Mouse (Mus musculus) olfactory bulb, adult 2 months (tissue): ENCODE data around the gene D630045J12Rik. TPM values are rescaled to one million over a fixed set of nuclear protein-coding genes. Genes with fewer than 3 reads are reported as not detected.

Experiments used
- H3K27ac ChIP-seq: fragments of 200-500 bp; 2 replicates; pipeline ENCODE4 v1.5.1; 2012; ENCODE audit warnings: low read depth, low read length; ENCODE audit not compliant: insufficient read depth
- H3K4me1 ChIP-seq: fragments of 200-500 bp; 2 replicates; pipeline ENCODE4 v1.6.1; 2012; ENCODE audit warnings: low read length; ENCODE audit not compliant: control insufficient read depth, insufficient read depth
- H3K4me3 ChIP-seq: fragments of 200-500 bp; 2 replicates; pipeline ENCODE4 v1.5.1; 2012; ENCODE audit warnings: mild to moderate bottlenecking, low read depth, low read length, moderate library complexity; ENCODE audit not compliant: insufficient read depth
- CTCF ChIP-seq: fragments of 200-500 bp; IDR thresholded peaks from 2 replicates; pipeline ENCODE4 v1.5.1; 2012; ENCODE audit warnings: low read depth, mild to moderate bottlenecking, low read length, moderate library complexity; ENCODE audit not compliant: insufficient read depth
- POLR2A ChIP-seq: fragments of 200-500 bp; IDR thresholded peaks from 2 replicates; pipeline ENCODE4 v1.6.1; 2012; ENCODE audit warnings: mild to moderate bottlenecking, low read depth, low read length, moderate library complexity; ENCODE audit not compliant: insufficient read depth
- WGBS: fragments of 180-500 bp; shearing (Covaris S2); methylation state at CpG from one replicate; pipeline ENCODE4 v1.1.7; 2018; 5-methylcytosine and 5-hydroxymethylcytosine counted together
- polyA plus RNA-seq: library from polyadenylated mRNA; stranded (reverse); fragments of >200 nt; gene quantifications from 2 replicates; pipeline ENCODE4 v1.2.4, GENCODE M21; 2012; ENCODE audit warnings: low replicate concordance; ENCODE audit not compliant: missing spikeins, insufficient read depth, insufficient read length

D630045J12Rik gene
- polyA plus RNA-seq, 1 experiment: not detected

DNA sequence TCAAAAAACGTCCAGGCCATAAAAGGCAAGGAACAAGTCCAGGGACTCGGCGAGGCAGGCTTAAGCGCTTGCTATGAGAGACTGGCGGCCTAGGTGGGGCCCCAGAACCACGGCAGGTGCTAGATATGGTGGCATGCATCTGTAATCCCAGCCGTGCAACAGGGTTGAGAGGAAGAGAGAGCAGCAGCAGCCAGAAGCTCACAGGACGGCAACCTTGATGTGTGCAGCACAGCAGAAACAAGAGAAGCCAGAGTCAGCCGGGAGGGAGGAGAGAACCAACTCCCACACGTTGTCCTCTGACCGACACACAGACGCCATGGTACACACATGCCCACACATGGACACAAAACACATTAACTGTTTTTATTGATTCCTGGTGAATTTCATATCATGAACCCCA is 51.0 kb downstream of the D630045J12Rik start:
- 82% methylated on average over 12 of the region's 12 CpGs for WGBS
- peaks cover 12% of the 10 kb centered on the region for H3K4me1 ChIP-seq
- H3K27ac ChIP-seq: no peak overlapping the region
- H3K4me3 ChIP-seq: no peak overlapping the region
- TF ChIP-seq POLR2A: no peak
- no peak for TF ChIP-seq CTCF

GRCm38 (mm10) chr6:38201495-38201894 is 52.3 kb downstream of the D630045J12Rik start:
- Histone ChIP-seq H3K4me3 (no peak overlapping the region), H3K4me1 (peaks cover 9% of the 10 kb centered on the region), H3K27ac (no peak overlapping the region)
- 73% methylated on average over 5 of the region's 5 CpGs for WGBS
- TF ChIP-seq POLR2A (no peak), CTCF (no peak)

- 91% methylated on average over 6 of the region's 6 CpGs for WGBS
- TF ChIP-seq CTCF (no peak), POLR2A (no peak)
- Histone ChIP-seq H3K4me3 (no peak overlapping the region), H3K27ac (no peak overlapping the region), H3K4me1 (peaks cover 7% of the 10 kb centered on the region; the same call in 1 of the 2 replicates)
These were observed 54.2 kb downstream of the D630045J12Rik start for GRCm38 (mm10) chr6:38199599-38199998.

- 94% methylated on average over 1 of the region's 1 CpGs for WGBS
- Histone ChIP-seq H3K4me1 (peaks cover 5% of the 10 kb centered on the region; the same call in 1 of the 2 replicates), H3K4me3 (no peak overlapping the region), H3K27ac (no peak overlapping the region)
- TF ChIP-seq POLR2A (no peak), CTCF (no peak)
These were observed 55.1 kb downstream of the D630045J12Rik start for GRCm38 (mm10) chr6:38198727-38199126.

DNA sequence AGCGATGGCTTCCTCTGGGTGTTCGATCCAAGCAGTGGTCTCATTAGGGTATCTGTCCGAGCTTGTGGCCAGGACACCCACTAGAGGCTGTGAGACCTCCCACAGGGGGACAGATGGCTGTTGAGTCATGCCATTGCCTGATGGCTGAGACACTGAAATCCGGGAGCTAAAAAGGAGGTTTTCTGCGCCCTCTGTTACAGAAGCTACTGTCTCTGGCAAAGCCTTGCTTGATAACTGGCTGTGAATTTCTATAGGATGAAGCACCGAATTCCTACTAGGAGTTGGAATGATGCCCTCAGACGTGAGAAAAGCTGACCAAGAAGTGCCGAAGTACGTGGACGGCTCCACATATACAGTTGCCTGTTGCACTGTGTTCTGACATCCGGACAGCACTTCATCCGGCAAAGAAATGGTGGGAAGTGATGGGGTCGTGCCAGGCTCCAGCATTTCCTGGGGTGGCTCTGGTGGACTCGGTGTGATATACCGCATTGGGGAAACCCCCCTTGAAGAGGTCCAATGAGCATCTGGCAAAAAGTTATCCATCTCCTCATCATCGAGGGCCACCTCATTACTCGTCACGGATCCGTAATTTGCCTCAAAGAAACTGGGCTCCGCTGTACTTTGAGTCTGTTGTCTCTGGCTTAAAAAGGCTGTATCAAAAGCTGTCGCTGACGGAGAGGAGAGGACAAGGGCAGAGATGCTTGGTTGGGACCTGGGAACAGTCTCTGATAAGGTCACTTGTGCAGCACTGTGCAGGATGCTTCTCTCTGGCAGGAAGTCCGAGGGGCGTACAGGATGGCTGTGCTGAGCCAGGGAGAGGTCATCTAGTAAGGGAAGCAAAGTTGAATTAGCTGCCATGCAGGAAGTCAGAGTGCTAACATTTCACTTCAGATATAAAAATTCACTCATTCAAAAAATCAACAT is 57.3 kb downstream of the D630045J12Rik start:
- TF ChIP-seq POLR2A (no peak), CTCF (no peak)
- WGBS: 90% methylated on average over 24 of the region's 24 CpGs
- Histone ChIP-seq H3K4me3 (no peak overlapping the region), H3K27ac (no peak overlapping the region), H3K4me1 (no peaks in the 10 kb centered on the region)

- Histone ChIP-seq H3K27ac (no peak overlapping the region), H3K4me1 (no peaks in the 10 kb centered on the region), H3K4me3 (no peak overlapping the region)
- WGBS: 91% methylated on average over 10 of the region's 10 CpGs
- TF ChIP-seq CTCF: no peak
- TF ChIP-seq POLR2A: no peak
These were observed 58.5 kb downstream of the D630045J12Rik start for GRCm38 (mm10) chr6:38195306-38195705.

GRCm38 (mm10) chr6:38194046-38194445 is 59.8 kb downstream of the D630045J12Rik start:
- no peak overlapping the region for H3K4me3 ChIP-seq
- H3K27ac ChIP-seq: no peak overlapping the region
- no peaks in the 10 kb centered on the region for H3K4me1 ChIP-seq
- WGBS: 92% methylated on average over 7 of the region's 7 CpGs
- TF ChIP-seq POLR2A (no peak), CTCF (no peak)

DNA sequence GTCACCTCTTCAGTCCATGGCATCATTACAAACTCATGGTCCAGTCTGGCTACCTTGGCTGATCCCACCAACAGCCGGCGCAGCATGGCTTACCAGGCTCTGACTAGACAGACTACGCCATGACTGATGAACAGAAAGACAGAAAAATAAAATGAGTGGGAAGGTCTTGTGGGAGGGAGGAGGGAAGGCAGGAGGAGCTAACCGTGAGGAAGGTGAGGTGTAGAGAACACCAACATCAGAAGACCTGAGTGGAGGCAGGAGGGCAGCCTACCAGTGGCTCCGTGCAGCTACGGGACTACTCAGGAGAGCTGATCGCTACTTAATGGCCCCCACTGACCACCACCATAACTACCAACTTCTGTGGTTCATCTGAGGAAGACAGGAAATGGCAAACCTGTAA is 60.9 kb downstream of the D630045J12Rik start:
- WGBS: 99% methylated on average over 7 of the region's 7 CpGs
- H3K4me3 ChIP-seq: no peak overlapping the region
- TF ChIP-seq POLR2A (no peak), CTCF (no peak)
- H3K27ac ChIP-seq: no peak overlapping the region
- H3K4me1 ChIP-seq: no peaks in the 10 kb centered on the region

DNA sequence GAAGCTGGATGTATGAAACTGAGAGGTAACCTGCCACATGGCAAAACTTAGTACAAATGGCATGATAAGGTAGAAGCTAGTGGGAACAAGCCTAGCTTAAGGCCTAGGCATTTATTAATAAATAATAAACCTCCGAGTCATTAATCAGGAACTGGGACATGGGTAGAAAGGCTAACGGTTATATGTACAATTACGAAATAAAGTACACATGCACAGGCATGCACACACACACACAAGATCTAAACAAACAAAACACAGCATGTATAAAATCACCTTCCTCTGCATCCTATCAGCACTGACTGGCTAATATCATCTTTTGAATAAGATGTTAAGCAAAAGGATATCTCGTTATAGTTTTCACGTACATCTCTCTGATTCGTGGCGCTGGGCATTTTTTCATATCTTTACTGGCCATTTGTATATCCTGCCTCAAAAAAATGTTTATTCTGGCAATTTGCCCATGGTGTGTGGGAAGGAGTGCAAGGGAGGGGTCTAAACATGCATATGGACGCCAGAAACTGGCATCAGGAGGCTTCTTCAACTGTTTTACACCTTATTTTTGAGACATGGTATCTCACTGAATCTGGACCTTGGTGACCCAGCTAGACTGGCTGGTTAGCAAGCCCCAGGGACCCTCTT is 67.4 kb downstream of the D630045J12Rik start:
- TF ChIP-seq CTCF (no peak), POLR2A (no peak)
- Histone ChIP-seq H3K4me1 (no peaks in the 10 kb centered on the region), H3K4me3 (no peak overlapping the region), H3K27ac (no peak overlapping the region)
- WGBS: 93% methylated on average over 8 of the region's 8 CpGs

GRCm38 (mm10) chr6:38184791-38185190 is 69.0 kb downstream of the D630045J12Rik start:
- WGBS: 75% methylated on average over 8 of the region's 8 CpGs
- Histone ChIP-seq H3K27ac (no peak overlapping the region), H3K4me1 (no peaks in the 10 kb centered on the region), H3K4me3 (no peak overlapping the region)
- TF ChIP-seq POLR2A: no peak
- no peak for TF ChIP-seq CTCF
